Comparison of ENCODE assay signal across 12 mouse cellular contexts in genomic region chr5:112532210-112532609, GRCm38 (mm10). TPM values are rescaled to one million over a fixed set of nuclear protein-coding genes. Genes with fewer than 3 reads are reported as not detected.
DNase-seq lines count a peak whose midpoint lies in the region; ATAC-seq and TF ChIP-seq lines count a peak whose summit lies in the region.
"Had no signal": no experiment of that assay in that cellular context is flagged by ENCODE, and none has a peak within 500 bp of the region (broad histone marks: within the 10 kb centered on the region; RNA-seq: fewer than 3 reads in every experiment).

No protein-coding gene starts in this region.

- TF ChIP-seq POLR2A in olfactory bulb, adult 2 months (IDR thresholded peaks at IDR 0.05; ENCODE audit: insufficient read depth, low read depth, low read length) = no peak

- H3K27ac ChIP-seq in heart, postnatal 0 days (ENCODE audit: low read depth) = no peak overlapping the region
- H3K27ac ChIP-seq in heart, embryonic 12.5 days (ENCODE audit: poor library complexity, severe bottlenecking) = no peak overlapping the region
- no peak overlapping the region for H3K27ac ChIP-seq in midbrain, embryonic 11.5 days (ENCODE audit: low read depth, low read length)
- no peak overlapping the region for H3K27ac ChIP-seq in midbrain, embryonic 15.5 days
- no peak overlapping the region for H3K27ac ChIP-seq in olfactory bulb, adult 2 months (ENCODE audit: insufficient read depth, low read depth, low read length)
- H3K27ac ChIP-seq: limb, embryonic 15.5 days had no signal

- TF ChIP-seq EP300 in heart, postnatal 0 days (IDR thresholded peaks at IDR 0.05; ENCODE audit: low read depth) = no peak

- no peaks in the 10 kb centered on the region for H3K4me1 ChIP-seq in heart, postnatal 0 days (ENCODE audit: control insufficient read depth, insufficient read depth)
- peaks cover 8% of the 10 kb centered on the region; the same call in 1 of the 2 replicates for H3K4me1 ChIP-seq in heart, embryonic 12.5 days (replicated peaks)
- H3K4me1 ChIP-seq in midbrain, embryonic 11.5 days (ENCODE audit: control insufficient read depth, insufficient read depth, low read length) = peaks cover 4% of the 10 kb centered on the region
- H3K4me1 ChIP-seq in midbrain, embryonic 15.5 days = peaks cover 25% of the 10 kb centered on the region
- H3K4me1 ChIP-seq in olfactory bulb, adult 2 months (ENCODE audit: control insufficient read depth, insufficient read depth, low read length) = peaks cover 55% of the 10 kb centered on the region

- WGBS in heart, postnatal 0 days = 64% methylated on average over 8 of the region's 8 CpGs
- 57% methylated on average over 8 of the region's 8 CpGs for WGBS in heart, embryonic 12.5 days
- WGBS in midbrain, embryonic 11.5 days = 62% methylated on average over 8 of the region's 8 CpGs
- WGBS in midbrain, embryonic 15.5 days = 75% methylated on average over 8 of the region's 8 CpGs
- WGBS in olfactory bulb, adult 2 months = 81% methylated on average over 8 of the region's 8 CpGs

- DNase-seq in heart, postnatal 0 days (ENCODE audit: low spot score) = no peak
- DNase-seq in midbrain, embryonic 11.5 days (ENCODE audit: low spot score, missing footprints) = peak; percentile 88
- DNase-seq in R1 (ENCODE audit: low read depth, low spot score) = peak; percentile 82
- no peak for DNase-seq in Muller cell, postnatal 12 days (ENCODE audit: inconsistent ontology term)
- no peak for DNase-seq in adrenal gland, postnatal 10 days
- DNase-seq: gastrocnemius, postnatal 10 days; kidney, postnatal 4 days had no signal

- H3K4me2 ChIP-seq in heart, postnatal 0 days (ENCODE audit: low read depth, low read length) = no peak overlapping the region
- H3K4me2 ChIP-seq in heart, embryonic 12.5 days = no peak overlapping the region
- H3K4me2 ChIP-seq in midbrain, embryonic 11.5 days = no peak overlapping the region
- no peak overlapping the region for H3K4me2 ChIP-seq in midbrain, embryonic 15.5 days
- H3K4me2 ChIP-seq: limb, embryonic 15.5 days had no signal

- H3K36me3 ChIP-seq in heart, postnatal 0 days (replicated peaks; ENCODE audit: control insufficient read depth, insufficient read depth, low read length) = no peaks in the 10 kb centered on the region
- no peaks in the 10 kb centered on the region for H3K36me3 ChIP-seq in heart, embryonic 12.5 days
- no peaks in the 10 kb centered on the region for H3K36me3 ChIP-seq in midbrain, embryonic 11.5 days (ENCODE audit: control insufficient read depth, insufficient read depth, low read length)
- H3K36me3 ChIP-seq in midbrain, embryonic 15.5 days (replicated peaks) = no peaks in the 10 kb centered on the region
- H3K36me3 ChIP-seq: limb, embryonic 15.5 days had no signal

- ATAC-seq in heart, postnatal 0 days (ENCODE audit: insufficient read depth, low read depth) = no peak
- ATAC-seq in heart, embryonic 12.5 days (ENCODE audit: insufficient number of reproducible peaks, low FRiP score) = no peak
- ATAC-seq in midbrain, embryonic 11.5 days (ENCODE audit: low FRiP score) = no peak
- no peak for ATAC-seq in midbrain, embryonic 15.5 days (replicated peaks)
- ATAC-seq: midbrain, embryonic 16.5 days had no signal

- peaks cover 57% of the 10 kb centered on the region for H3K27me3 ChIP-seq in heart, postnatal 0 days (ENCODE audit: control insufficient read depth, insufficient read depth, low read length)
- peaks cover 73% of the 10 kb centered on the region for H3K27me3 ChIP-seq in heart, embryonic 12.5 days (replicated peaks)
- peaks cover 2% of the 10 kb centered on the region; the same call in 1 of the 2 replicates for H3K27me3 ChIP-seq in midbrain, embryonic 11.5 days (ENCODE audit: control insufficient read depth, insufficient read depth, low read length)
- H3K27me3 ChIP-seq in midbrain, embryonic 15.5 days (replicated peaks) = no peaks in the 10 kb centered on the region

- no peak overlapping the region for H3K4me3 ChIP-seq in heart, postnatal 0 days (ENCODE audit: low read depth, low read length)
- H3K4me3 ChIP-seq in heart, embryonic 12.5 days = no peak overlapping the region
- H3K4me3 ChIP-seq in midbrain, embryonic 11.5 days (ENCODE audit: low read depth, low read length) = no peak overlapping the region
- H3K4me3 ChIP-seq in midbrain, embryonic 15.5 days = no peak overlapping the region
- H3K4me3 ChIP-seq in olfactory bulb, adult 2 months (ENCODE audit: insufficient read depth, low read depth, low read length) = no peak overlapping the region
- H3K4me3 ChIP-seq: limb, embryonic 15.5 days had no signal

- peak; percentile 24 for TF ChIP-seq CTCF in heart, postnatal 0 days (IDR thresholded peaks at IDR 0.05; ENCODE audit: low read depth)
- peak; percentile 72 for TF ChIP-seq CTCF in olfactory bulb, adult 2 months (IDR thresholded peaks at IDR 0.05; ENCODE audit: insufficient read depth, low read depth, low read length)

- H3K9ac ChIP-seq in heart, postnatal 0 days (replicated peaks; ENCODE audit: low read depth, low read length) = no peak overlapping the region
- no peak overlapping the region for H3K9ac ChIP-seq in heart, embryonic 12.5 days
- H3K9ac ChIP-seq in midbrain, embryonic 11.5 days (ENCODE audit: low read length) = no peak overlapping the region
- no peak overlapping the region for H3K9ac ChIP-seq in midbrain, embryonic 15.5 days
- H3K9ac ChIP-seq: limb, embryonic 15.5 days had no signal

- 0 out of 2 replicates have a peak, but pooled peaks cover 7% of the 10 kb centered on the region for H3K9me3 ChIP-seq in heart, postnatal 0 days (replicated peaks; ENCODE audit: control insufficient read depth, low read length)
- peaks cover 7% of the 10 kb centered on the region for H3K9me3 ChIP-seq in heart, embryonic 12.5 days (replicated peaks)
- peaks cover 6% of the 10 kb centered on the region; the same call in 1 of the 2 replicates for H3K9me3 ChIP-seq in midbrain, embryonic 11.5 days (ENCODE audit: control insufficient read depth, low read length)
- H3K9me3 ChIP-seq in midbrain, embryonic 15.5 days = no peaks in the 10 kb centered on the region
- H3K9me3 ChIP-seq: limb, embryonic 15.5 days had no signal

RNA-seq across cellular contexts. Expression of gene Sez6l, which starts 44.8 kb away (rescaled TPM):
- total RNA-seq in heart, postnatal 0 days (2014; rRNA removed; ENCODE audit: low replicate concordance) = 0.23 TPM in 1 of 2 replicates, not detected in the other
- polyA plus RNA-seq in heart, postnatal 0 days (2015; fragmentation: Nextera tagmentation; extraction: Ambion mirVana) = 0.10 and 0.21 TPM in 2 replicates
- 0.31 and 0.48 TPM in 2 replicates for polyA plus RNA-seq in heart, embryonic 12.5 days (2016; fragmentation: Nextera tagmentation; extraction: Ambion mirVana)
- 2.6 TPM in 2 replicates for polyA plus RNA-seq in midbrain, embryonic 11.5 days (2014; fragmentation: Nextera tagmentation; extraction: Ambion mirVana)
- 65.4 and 67.5 TPM in 2 replicates for polyA plus RNA-seq in midbrain, embryonic 15.5 days (2015; fragmentation: Nextera tagmentation; extraction: Ambion mirVana)
- 99.7 TPM in 1 of 2 replicates, not detected in the other for polyA plus RNA-seq in olfactory bulb, adult 2 months (2012; ENCODE audit: insufficient read depth, insufficient read length, low replicate concordance, missing spikeins)
- 1 to 10 TPM; 3.8 to 4.5 TPM for total RNA-seq in adrenal gland, postnatal 10 days (2021)

Comparison
In these comparisons a context has a peak if more than half of its experiments do, and no peak if none do; other contexts are left out.
1. DNase-seq: peak in midbrain, embryonic 11.5 days (single experiment) and R1 (single experiment); none in heart, postnatal 0 days (single experiment), Muller cell, postnatal 12 days (single experiment) and adrenal gland, postnatal 10 days (single experiment).